8 mouse cellular contexts compared by ENCODE assay signal in genomic region chr9:43102931-43103330, GRCm38 (mm10). TPM values are rescaled to one million over a fixed set of nuclear protein-coding genes. Genes with fewer than 3 reads are reported as not detected.
A peak's percentile ranks its signal among the peaks of the same experiment; 100 is the strongest.
DNase-seq lines count a peak whose midpoint lies in the region; ATAC-seq and TF ChIP-seq lines count a peak whose summit lies in the region.

No protein-coding gene starts in this region.

- H3K36me3 ChIP-seq in kidney, embryonic 15.5 days, result no peaks in the 10 kb centered on the region
- no peaks in the 10 kb centered on the region for H3K36me3 ChIP-seq in embryonic facial prominence, embryonic 14.5 days (ENCODE audit: control insufficient read depth, insufficient read depth, low read length)
- no peaks in the 10 kb centered on the region for H3K36me3 ChIP-seq in intestine, embryonic 15.5 days
- H3K36me3 ChIP-seq in myocyte (ENCODE audit: control insufficient read depth, insufficient read depth), result no peaks in the 10 kb centered on the region

- H3K9ac ChIP-seq in kidney, embryonic 15.5 days, result no peak overlapping the region
- H3K9ac ChIP-seq in embryonic facial prominence, embryonic 14.5 days (ENCODE audit: low read depth, low read length), result peak overlapping the region; percentile 48
- H3K9ac ChIP-seq in intestine, embryonic 15.5 days, result no peak overlapping the region

- H3K79me2 ChIP-seq in myocyte (ENCODE audit: control insufficient read depth, insufficient read depth), result peaks cover 72% of the 10 kb centered on the region

- peak overlapping the region; percentile 92 for H3K4me3 ChIP-seq in kidney, embryonic 15.5 days (replicated peaks)
- peak overlapping the region; percentile 78 for H3K4me3 ChIP-seq in embryonic facial prominence, embryonic 14.5 days (ENCODE audit: low read depth, low read length)
- H3K4me3 ChIP-seq in intestine, embryonic 15.5 days (replicated peaks), result peak overlapping the region; percentile 12; the same call in 1 of the 2 replicates
- peak overlapping the region; percentile 91 for H3K4me3 ChIP-seq in myocyte

- DNase-seq in kidney, adult 8-10 months, result no peak
- DNase-seq in embryonic facial prominence, embryonic 14.5 days (ENCODE audit: low spot score), result no peak
- DNase-seq in yolk sac, embryonic 10.5 days (ENCODE audit: low spot score), result no peak
- no peak for DNase-seq in right cerebral cortex, postnatal 14 days
- DNase-seq in right cerebral cortex, postnatal 10 days (ENCODE audit: low spot score in 2 of 2), result no peak

- ATAC-seq in kidney, embryonic 15.5 days (replicated peaks; ENCODE audit: low FRiP score), result no peak
- ATAC-seq in embryonic facial prominence, embryonic 14.5 days (ENCODE audit: low read depth), result no peak
- no peak for ATAC-seq in intestine, embryonic 15.5 days

- WGBS in kidney, embryonic 15.5 days, result 90% methylated on average over 2 of the region's 2 CpGs
- WGBS in embryonic facial prominence, embryonic 14.5 days, result 86% methylated on average over 2 of the region's 2 CpGs
- WGBS in intestine, embryonic 15.5 days, result 80% methylated on average over 2 of the region's 2 CpGs

- peak overlapping the region; percentile 78 for H3K4me2 ChIP-seq in kidney, embryonic 15.5 days
- H3K4me2 ChIP-seq in embryonic facial prominence, embryonic 14.5 days (ENCODE audit: low read depth, low read length), result peak overlapping the region; percentile 83
- H3K4me2 ChIP-seq in intestine, embryonic 15.5 days (replicated peaks), result peak overlapping the region; percentile 79
- peak overlapping the region; percentile 91 for H3K4me2 ChIP-seq in myocyte (ENCODE audit: low read depth)

- peaks cover 50% of the 10 kb centered on the region for H3K4me1 ChIP-seq in kidney, embryonic 15.5 days
- H3K4me1 ChIP-seq in embryonic facial prominence, embryonic 14.5 days (ENCODE audit: control insufficient read depth, insufficient read depth, low read length), result peaks cover 20% of the 10 kb centered on the region
- peaks cover 19% of the 10 kb centered on the region for H3K4me1 ChIP-seq in intestine, embryonic 15.5 days (replicated peaks)

- no peaks in the 10 kb centered on the region for H3K9me3 ChIP-seq in kidney, embryonic 15.5 days (replicated peaks)
- no peaks in the 10 kb centered on the region for H3K9me3 ChIP-seq in embryonic facial prominence, embryonic 14.5 days (ENCODE audit: control insufficient read depth, low read length)
- H3K9me3 ChIP-seq in intestine, embryonic 15.5 days, result no peaks in the 10 kb centered on the region

- no peak for TF ChIP-seq POLR2A in myocyte (IDR thresholded peaks at IDR 0.05; ENCODE audit: insufficient read length, low read depth)

- no peak overlapping the region for H3K27ac ChIP-seq in kidney, embryonic 15.5 days
- H3K27ac ChIP-seq in embryonic facial prominence, embryonic 14.5 days (replicated peaks; ENCODE audit: low read depth, low read length), result no peak overlapping the region
- no peak overlapping the region for H3K27ac ChIP-seq in intestine, embryonic 15.5 days

- H3ac ChIP-seq in myocyte (ENCODE audit: control insufficient read depth, insufficient read length), result no peak overlapping the region

- H3K27me3 ChIP-seq in kidney, embryonic 15.5 days, result no peaks in the 10 kb centered on the region
- no peaks in the 10 kb centered on the region for H3K27me3 ChIP-seq in embryonic facial prominence, embryonic 14.5 days (replicated peaks; ENCODE audit: control insufficient read depth, insufficient read depth, low read length)
- H3K27me3 ChIP-seq in intestine, embryonic 15.5 days (replicated peaks), result no peaks in the 10 kb centered on the region
- no peaks in the 10 kb centered on the region for H3K27me3 ChIP-seq in myocyte (ENCODE audit: control insufficient read depth, insufficient read depth, insufficient read length)

TF ChIP-seq in myocyte, 11 proteins besides CTCF, POLR2A, EP300 and RAD21:
- TF ChIP-seq USF1 (IDR thresholded peaks at IDR 0.05; ENCODE audit: low read depth), result no peak
TF ChIP-seq in myocyte: peak in this region for 0.

RNA-seq across cellular contexts. Expression of gene Arhgef12, which starts 4.1 kb away (rescaled TPM):
- 14.6 and 15.5 TPM in 2 replicates for polyA plus RNA-seq in kidney, embryonic 15.5 days (2015; fragmentation: Nextera tagmentation; extraction: Ambion mirVana)
- polyA plus RNA-seq in embryonic facial prominence, embryonic 14.5 days (2014; fragmentation: Nextera tagmentation; extraction: Ambion mirVana), result 14.0 and 15.5 TPM in 2 replicates
- polyA plus RNA-seq in intestine, embryonic 15.5 days (2015; fragmentation: Nextera tagmentation; extraction: Ambion mirVana), result 8.1 and 8.3 TPM in 2 replicates
- polyA plus RNA-seq in myocyte (2012; fragmentation: generic; extraction: Trizol), result 12.9 TPM

RNA-seq across cellular contexts. Expression of gene Tmem136, which starts 13.4 kb away (rescaled TPM):
- polyA plus RNA-seq in kidney, embryonic 15.5 days (2015; fragmentation: Nextera tagmentation; extraction: Ambion mirVana), result 7.5 and 8.6 TPM in 2 replicates
- polyA plus RNA-seq in embryonic facial prominence, embryonic 14.5 days (2014; fragmentation: Nextera tagmentation; extraction: Ambion mirVana), result 5.7 and 7.8 TPM in 2 replicates
- polyA plus RNA-seq in intestine, embryonic 15.5 days (2015; fragmentation: Nextera tagmentation; extraction: Ambion mirVana), result 3.2 and 4.4 TPM in 2 replicates
- 0.07 TPM for polyA plus RNA-seq in myocyte (2012; fragmentation: generic; extraction: Trizol)

Comparison
In these comparisons a context has a peak if more than half of its experiments do, and no peak if none do; other contexts are left out.
1. H3K4me3 ChIP-seq: peak in every context shown above with its lines; median percentile 92 in kidney, embryonic 15.5 days; 91 in myocyte; 78 in embryonic facial prominence, embryonic 14.5 days; 12 in intestine, embryonic 15.5 days.